Mouse (Mus musculus): ENCODE measurements around the gene Mcf2l. TPM values are rescaled to one million over a fixed set of nuclear protein-coding genes. Genes with fewer than 3 reads are reported as not detected.

Mcf2l gene
- total RNA-seq (2021): 100 to 1,000 TPM; 242 to 256 TPM
- long read RNA-seq, experiment 1, full-length matches to known transcripts: 4 of 107 reads
- long read RNA-seq, experiment 1, partial matches to known transcripts: 54 of 107 reads
- long read RNA-seq, experiment 1, other reads (novel, unspliced or antisense): 49 of 107 reads
- long read RNA-seq, experiment 2, full-length matches to known transcripts: 9 of 105 reads
- long read RNA-seq, experiment 2, partial matches to known transcripts: 29 of 105 reads
- long read RNA-seq, experiment 2, other reads (novel, unspliced or antisense): 67 of 105 reads

DNA sequence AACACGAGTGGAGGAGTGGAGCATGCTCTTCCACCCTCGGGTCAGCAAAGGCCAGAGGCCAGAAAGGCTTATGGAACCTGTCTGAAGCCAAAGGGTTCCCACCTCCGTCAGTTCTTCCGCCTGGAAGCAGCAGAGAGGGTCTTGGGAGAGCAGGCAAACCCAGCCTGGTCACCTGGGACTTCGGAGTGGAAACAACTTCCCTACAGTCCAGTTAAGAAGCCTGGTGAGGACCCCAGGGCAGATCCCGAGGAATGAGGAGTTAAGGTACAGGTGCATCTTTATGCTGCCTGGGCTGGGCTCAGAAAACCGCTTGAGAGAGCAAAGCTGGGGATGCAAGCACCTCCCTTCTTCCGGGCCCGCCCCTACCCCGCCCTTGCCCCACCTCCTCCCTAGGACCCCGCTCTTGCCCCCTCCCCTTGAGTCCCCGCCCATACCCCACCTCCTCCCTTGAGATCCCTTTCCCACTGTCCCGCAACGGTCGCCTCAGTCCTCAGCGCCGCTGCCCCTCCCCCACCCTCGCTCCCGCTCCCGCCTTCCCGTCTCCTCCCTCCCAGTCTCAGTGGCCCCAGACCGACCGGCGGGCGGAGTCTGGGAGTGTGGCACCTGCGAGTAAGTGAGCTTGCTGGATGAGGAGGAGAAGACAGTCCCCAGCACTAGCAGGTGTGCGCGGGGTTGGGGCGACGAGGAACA, at the start of gene Mcf2l:
Gene Mcf2l (plus strand): TSS at position 450 of the 690 bp plus-strand sequence.
- DNase-seq (ENCODE audit: low spot score in 2 of 2): no peak

DNA sequence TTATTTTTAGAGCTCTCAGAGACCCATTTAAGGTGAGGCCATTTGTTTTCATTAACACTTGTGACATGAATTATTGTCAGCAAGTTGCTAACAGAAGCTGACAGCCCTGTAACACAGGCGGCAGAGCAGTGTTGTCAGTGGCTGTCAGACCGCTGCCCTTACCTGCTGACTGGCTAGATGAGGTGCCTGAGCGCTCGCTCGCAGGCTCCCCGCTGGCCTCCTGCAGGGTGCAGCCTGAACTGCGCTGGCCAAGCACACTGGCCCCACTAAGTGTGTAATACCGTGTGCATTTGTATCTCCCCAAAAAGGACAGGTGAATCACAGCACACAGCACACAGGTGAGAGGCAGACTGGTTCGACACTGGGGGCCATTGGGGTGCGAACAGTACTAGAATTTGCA, 49.0 kb upstream of the Mcf2l start:
- DNase-seq (ENCODE audit: low spot score in 2 of 2): no peak

DNA sequence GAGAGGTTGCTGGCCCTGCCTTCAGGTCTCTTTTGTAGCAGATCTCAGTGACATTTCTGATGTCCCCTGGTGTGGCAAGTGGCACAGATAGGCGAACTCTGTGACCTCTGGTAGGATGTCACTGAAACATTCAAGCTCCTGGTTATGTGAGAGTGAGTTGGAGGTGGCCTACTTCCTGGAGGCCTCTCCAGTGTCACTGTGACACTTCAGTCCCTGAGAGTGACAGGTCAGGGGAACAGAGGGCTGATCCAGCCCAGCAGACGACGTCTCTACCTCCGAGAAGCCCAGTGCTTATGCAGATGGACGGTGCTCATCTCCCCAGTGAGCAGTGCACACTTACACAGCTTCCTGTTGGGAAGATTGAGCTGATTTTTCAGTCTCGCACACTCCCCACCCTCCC, 48.4 kb upstream of the Mcf2l start:
- DNase-seq (ENCODE audit: low spot score in 2 of 2): no peak

DNA sequence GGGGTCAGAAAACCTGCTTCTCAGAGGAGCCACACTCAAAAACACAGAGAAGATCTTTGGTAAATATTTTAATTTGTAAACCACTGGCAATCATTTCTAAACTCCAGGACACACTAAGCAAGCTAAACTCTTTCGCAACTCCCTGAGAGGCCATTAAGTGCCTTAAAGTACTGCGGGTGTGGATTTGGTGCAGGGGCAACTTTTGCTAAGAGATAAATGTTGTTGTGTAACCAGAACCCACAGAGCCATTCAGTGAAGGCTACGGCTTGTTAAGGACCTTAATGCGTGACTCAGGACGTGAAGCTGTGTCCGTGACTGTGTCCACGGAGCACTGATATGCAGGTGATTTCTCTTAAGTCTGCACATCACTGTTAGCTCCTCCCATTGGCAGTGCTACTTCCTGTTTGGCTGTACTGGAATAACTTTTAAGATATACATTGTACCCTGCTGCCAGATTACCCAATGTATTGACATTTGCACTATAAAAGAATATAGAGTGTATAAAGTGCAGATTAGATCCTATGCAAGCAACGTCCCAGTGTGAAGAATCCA, 47.8 kb upstream of the Mcf2l start:
- no peak for DNase-seq (ENCODE audit: low spot score in 2 of 2)

- DNase-seq (ENCODE audit: low spot score in 2 of 2): no peak
Observed at GRCm38 (mm10) chr8:12827124-12827523, 46.5 kb upstream of the Mcf2l start.

- no peak for DNase-seq (ENCODE audit: low spot score in 2 of 2)
Observed at GRCm38 (mm10) chr8:12828298-12828697, 45.3 kb upstream of the Mcf2l start.

DNA sequence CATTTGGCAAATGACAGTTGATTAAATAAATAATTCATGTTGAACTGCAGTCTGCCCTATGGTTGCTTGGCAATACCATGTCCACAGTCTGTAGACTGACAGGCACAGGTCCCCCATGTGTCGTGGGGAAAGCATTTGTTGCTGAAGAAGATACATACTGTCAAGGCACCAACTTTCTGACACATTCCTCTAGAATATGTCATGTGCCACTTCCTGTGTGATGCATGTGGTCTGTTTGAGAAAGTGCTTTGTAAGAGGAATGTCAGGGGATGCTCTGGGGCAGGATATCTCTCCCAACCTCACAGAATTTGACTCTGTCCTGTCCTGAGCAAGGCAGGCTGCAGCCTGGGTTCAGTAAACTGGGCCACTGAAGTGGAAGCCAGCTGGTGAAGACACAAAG, 44.2 kb upstream of the Mcf2l start:
- DNase-seq (ENCODE audit: low spot score in 2 of 2): no peak

DNA sequence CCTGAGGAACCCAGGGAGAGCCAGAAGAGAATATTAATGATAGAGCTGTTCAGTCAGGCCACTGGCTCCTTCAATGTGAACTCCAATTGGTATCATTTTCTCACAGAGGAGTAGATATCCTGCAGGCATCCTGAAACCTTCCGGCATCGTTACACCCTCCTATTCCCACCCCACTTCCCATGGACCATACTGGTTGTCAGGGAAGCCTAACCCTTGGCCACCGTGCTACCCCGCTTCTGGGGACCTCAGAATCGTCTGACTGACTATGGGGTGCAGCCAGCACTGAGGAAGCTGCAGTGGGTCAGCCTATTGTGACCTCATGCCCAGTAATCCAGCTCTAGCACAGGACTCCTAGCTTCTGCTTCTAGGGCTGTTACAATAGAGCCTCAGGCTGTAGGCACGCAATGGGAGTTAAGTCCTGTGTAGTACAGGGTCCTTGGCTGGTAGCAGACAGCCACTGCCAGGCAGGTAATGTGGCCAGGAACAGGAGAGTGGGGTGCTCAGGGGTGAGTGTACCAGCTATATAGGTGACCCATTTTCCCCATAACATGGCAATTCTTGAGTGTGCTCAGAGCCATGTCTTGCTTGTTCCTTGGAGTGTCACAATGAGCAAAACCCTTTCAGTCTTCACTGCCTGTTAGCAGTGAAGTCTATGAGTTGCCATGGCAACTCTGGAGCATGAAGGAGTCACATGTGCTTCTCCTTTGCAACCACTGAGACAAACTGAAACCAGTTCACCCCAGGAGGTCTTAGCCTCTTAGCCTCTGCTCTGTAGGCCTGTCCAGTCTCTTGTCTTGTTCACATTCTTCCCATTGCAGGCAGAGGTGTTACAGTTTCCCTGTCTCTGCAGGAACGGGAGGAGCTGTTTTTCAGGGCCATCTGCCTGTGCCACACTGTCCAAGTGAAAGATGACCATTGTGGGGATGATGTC, 41.7 kb upstream of the Mcf2l start:
- DNase-seq (ENCODE audit: low spot score in 2 of 2): no peak

- DNase-seq (ENCODE audit: low spot score in 2 of 2): no peak
Observed at GRCm38 (mm10) chr8:12833616-12834015, 40.0 kb upstream of the Mcf2l start.

DNA sequence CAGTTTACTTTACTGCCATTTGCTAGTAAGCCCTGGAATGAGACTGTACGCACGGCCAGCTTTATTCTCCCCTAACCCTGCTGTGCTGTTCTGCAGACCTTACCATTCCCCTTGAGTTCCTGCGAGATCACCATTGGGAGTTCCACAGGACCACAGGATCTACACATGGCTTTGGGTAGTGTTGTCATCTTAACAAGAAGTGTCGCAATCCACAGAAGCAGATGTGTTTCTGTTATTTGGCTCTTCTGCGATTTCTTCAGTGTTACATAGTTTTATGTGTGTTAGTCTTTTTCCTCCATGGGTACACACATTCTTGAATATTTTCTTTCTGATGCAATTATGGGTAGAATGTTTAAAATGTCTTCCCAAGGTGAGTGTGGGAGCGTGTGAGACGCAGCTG, 32.8 kb upstream of the Mcf2l start:
- no peak for DNase-seq (ENCODE audit: low spot score in 2 of 2)

- DNase-seq (ENCODE audit: low spot score in 2 of 2): no peak
Observed at GRCm38 (mm10) chr8:12842342-12842995, 31.1 kb upstream of the Mcf2l start.

DNA sequence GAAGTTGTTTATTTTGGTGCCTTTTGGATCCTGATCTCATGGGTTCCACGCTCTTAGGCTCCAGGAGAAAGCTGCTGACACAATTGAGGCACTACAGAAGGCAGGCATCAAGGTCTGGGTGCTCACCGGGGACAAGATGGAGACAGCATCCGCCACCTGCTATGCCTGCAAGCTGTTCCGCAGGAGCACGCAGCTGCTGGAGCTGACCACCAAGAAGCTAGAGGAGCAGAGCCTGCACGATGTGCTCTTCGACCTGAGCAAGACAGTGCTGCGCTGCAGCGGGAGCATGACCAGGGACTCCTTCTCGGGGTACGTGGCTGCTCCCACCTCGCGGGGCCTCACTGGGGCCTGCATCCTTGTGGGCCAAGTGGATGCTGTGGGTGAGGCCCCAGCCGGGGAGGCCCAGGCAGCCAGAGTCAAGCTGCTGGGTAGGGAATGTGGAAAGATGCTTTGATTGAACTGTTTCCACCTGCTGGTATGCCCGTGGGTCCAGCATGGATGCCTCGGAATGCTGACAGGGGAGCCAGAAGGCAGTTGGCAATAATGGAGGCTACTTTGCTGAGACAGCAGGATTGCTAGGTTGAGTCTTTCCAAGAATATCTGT, 29.2 kb upstream of the Mcf2l start:
- no peak for DNase-seq (ENCODE audit: low spot score in 2 of 2)

- DNase-seq (ENCODE audit: low spot score in 2 of 2): no peak
Observed at GRCm38 (mm10) chr8:12846447-12846846, 27.2 kb upstream of the Mcf2l start.

- DNase-seq (ENCODE audit: low spot score in 2 of 2): no peak
Observed at GRCm38 (mm10) chr8:12851241-12851640, 22.4 kb upstream of the Mcf2l start.

GRCm38 (mm10) chr8:12856038-12856437, 17.6 kb upstream of the Mcf2l start:
- DNase-seq (ENCODE audit: low spot score in 2 of 2): no peak

DNA sequence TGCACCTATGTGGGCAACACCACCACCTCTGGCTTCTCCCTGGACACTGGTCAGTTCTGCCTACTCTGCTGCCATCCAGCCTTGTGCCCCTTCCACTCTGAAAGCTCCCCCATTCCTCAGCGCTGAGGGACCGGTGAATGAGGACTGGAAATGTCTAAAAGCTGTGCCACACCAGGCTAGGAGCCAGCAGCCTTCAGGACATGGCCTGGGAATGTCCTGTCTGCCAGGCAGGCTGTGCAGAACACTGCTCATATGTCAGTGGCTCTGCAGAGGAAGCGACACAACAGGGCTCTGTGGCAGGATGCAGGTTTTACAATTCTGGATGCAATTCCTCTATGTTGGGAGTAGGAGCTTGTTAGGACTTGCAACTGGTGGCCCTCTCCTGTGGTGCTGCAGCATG, 10.5 kb upstream of the Mcf2l start:
- no peak for DNase-seq (ENCODE audit: low spot score in 2 of 2)

- no peak for DNase-seq (ENCODE audit: low spot score in 2 of 2)
Observed at GRCm38 (mm10) chr8:12863608-12864007, 10.0 kb upstream of the Mcf2l start.

- no peak for DNase-seq (ENCODE audit: low spot score in 2 of 2)
Observed at GRCm38 (mm10) chr8:12865790-12866189, 7.8 kb upstream of the Mcf2l start.

DNA sequence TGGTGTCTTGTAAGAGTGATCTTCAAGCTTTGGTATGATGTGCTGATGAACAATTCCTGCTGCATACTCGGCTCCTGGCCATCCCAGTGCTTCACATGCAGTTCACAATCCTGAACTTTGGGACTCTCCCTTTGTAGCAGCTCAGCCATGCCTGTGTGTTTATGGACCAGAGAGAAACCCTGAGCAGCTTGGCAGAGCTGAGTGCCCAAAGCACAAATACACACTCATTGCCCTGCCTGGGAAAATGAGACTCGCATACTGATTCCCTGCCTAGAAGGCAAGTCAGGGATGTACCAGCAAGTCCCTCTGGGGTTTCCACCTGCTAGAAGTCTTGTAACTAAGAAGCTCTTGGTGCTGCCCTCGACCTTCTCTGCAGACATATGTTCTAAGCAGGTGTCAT, 3.9 kb upstream of the Mcf2l start:
- no peak for DNase-seq (ENCODE audit: low spot score in 2 of 2)

- no peak for DNase-seq (ENCODE audit: low spot score in 2 of 2)
Observed at GRCm38 (mm10) chr8:12870656-12871055, 3.0 kb upstream of the Mcf2l start.

GRCm38 (mm10) chr8:12871461-12871860, 2.1 kb upstream of the Mcf2l start:
- DNase-seq (ENCODE audit: low spot score in 2 of 2): no peak
